Mouse (Mus musculus) hindbrain, embryonic 11.5 days (tissue): ENCODE data around the gene Endou. TPM values are rescaled to one million over a fixed set of nuclear protein-coding genes. Genes with fewer than 3 reads are reported as not detected.

Experiments
- ATAC-seq: fragments of 200-750 bp; cut with Nextera tagmentation; 2 replicates; pipeline ENCODE4 v1.8.0; 2017; ENCODE audit warnings: mild to moderate bottlenecking, moderate TSS enrichment, moderate library complexity; ENCODE audit not compliant: low FRiP score
- DNase-seq: peaks from one replicate; pipeline ENCODE4 v3.0.0-alpha.2; 2015; ENCODE audit warnings: low spot score
- H3K27ac ChIP-seq: fragments of 300-500 bp; sonication (generic); 2 replicates; pipeline ENCODE4 v1.5.1; 2014; ENCODE audit warnings: mild to moderate bottlenecking, low read depth, low read length
- H3K27me3 ChIP-seq: fragments of 300-500 bp; sonication (generic); 2 replicates; pipeline ENCODE4 v1.6.1; 2014; ENCODE audit warnings: mild to moderate bottlenecking, low read length, moderate library complexity, mixed read lengths; ENCODE audit not compliant: control insufficient read depth, insufficient read depth
- H3K36me3 ChIP-seq: fragments of 300-500 bp; sonication (generic); 2 replicates; pipeline ENCODE4 v1.6.1; 2014; ENCODE audit warnings: mild to moderate bottlenecking, low read length, moderate library complexity, mixed read lengths; ENCODE audit not compliant: control insufficient read depth, insufficient read depth
- H3K4me1 ChIP-seq: fragments of 300-500 bp; sonication (generic); replicated peaks from 2 replicates; pipeline ENCODE4 v1.6.1; 2014; ENCODE audit warnings: low read length, mixed read lengths; ENCODE audit not compliant: control insufficient read depth, insufficient read depth
- H3K4me2 ChIP-seq: fragments of 300-500 bp; sonication (generic); replicated peaks from 2 replicates; pipeline ENCODE4 v1.6.1; 2014; ENCODE audit warnings: mild to moderate bottlenecking, low read depth, low read length
- H3K4me3 ChIP-seq: fragments of 300-500 bp; sonication (generic); 2 replicates; pipeline ENCODE4 v1.5.1; 2014; ENCODE audit warnings: low read depth, low read length
- H3K9ac ChIP-seq: fragments of 300-500 bp; sonication (generic); 2 replicates; pipeline ENCODE4 v1.6.1; 2014; ENCODE audit warnings: low read depth, low read length
- H3K9me3 ChIP-seq: fragments of 300-500 bp; sonication (generic); 2 replicates; pipeline ENCODE4 v1.6.1; 2016; ENCODE audit warnings: low read length; ENCODE audit not compliant: control insufficient read depth
- WGBS: fragments of 180-500 bp; shearing (Covaris S2); extraction: QIAGEN DNeasy Blood & Tissue Kit; methylation state at CpG from one replicate; pipeline ENCODE4 v1.1.7; 2014; 5-methylcytosine and 5-hydroxymethylcytosine counted together
- polyA plus RNA-seq: library from polyadenylated mRNA; unstranded; fragments of >200 nt; fragmentation: Nextera tagmentation; extraction: Ambion mirVana; gene quantifications from 2 replicates; pipeline ENCODE4 v1.2.1, GENCODE M21; 2014

Endou gene
- polyA plus RNA-seq, 1 experiment from 2014 or later = 0.11 TPM

DNA sequence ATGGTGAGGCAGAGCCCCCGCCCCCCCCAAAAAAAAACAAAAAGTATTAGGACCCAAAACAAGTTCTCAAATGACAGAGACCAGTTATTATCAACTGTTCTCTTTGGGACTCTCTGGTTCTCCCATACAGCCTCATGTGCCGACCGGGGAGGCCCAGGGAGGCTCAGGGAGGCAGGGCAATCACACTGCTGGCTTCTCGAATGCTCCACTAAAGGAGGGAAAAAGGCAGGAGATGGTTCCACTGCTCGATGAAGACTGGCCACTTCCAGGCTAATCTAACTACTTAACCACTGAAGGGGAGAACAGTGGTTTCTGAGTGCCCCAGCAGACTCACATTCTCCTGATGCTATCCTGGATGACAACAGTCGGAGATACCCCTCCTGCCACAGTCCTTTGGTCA is 18.6 kb downstream of the Endou start:
- Histone ChIP-seq H3K4me2 (no peak overlapping the region), H3K27ac (no peak overlapping the region), H3K27me3 (no peaks in the 10 kb centered on the region), H3K4me3 (no peak overlapping the region), H3K4me1 (no peaks in the 10 kb centered on the region), H3K36me3 (no peaks in the 10 kb centered on the region), H3K9me3 (no peaks in the 10 kb centered on the region), H3K9ac (no peak overlapping the region)
- 72% methylated on average over 6 of the region's 6 CpGs for WGBS
- no peak for ATAC-seq
- DNase-seq = no peak

- H3K9ac ChIP-seq = no peak overlapping the region
- WGBS = 70% methylated on average over 6 of the region's 6 CpGs
- no peak overlapping the region for H3K27ac ChIP-seq
- H3K9me3 ChIP-seq = no peaks in the 10 kb centered on the region
- no peaks in the 10 kb centered on the region for H3K36me3 ChIP-seq
- H3K4me3 ChIP-seq = no peak overlapping the region
- DNase-seq = no peak
- H3K4me2 ChIP-seq = no peak overlapping the region
- H3K27me3 ChIP-seq = no peaks in the 10 kb centered on the region
- H3K4me1 ChIP-seq = no peaks in the 10 kb centered on the region
- no peak for ATAC-seq
These were observed 20.2 kb downstream of the Endou start for GRCm38 (mm10) chr15:97710906-97711305.

DNA sequence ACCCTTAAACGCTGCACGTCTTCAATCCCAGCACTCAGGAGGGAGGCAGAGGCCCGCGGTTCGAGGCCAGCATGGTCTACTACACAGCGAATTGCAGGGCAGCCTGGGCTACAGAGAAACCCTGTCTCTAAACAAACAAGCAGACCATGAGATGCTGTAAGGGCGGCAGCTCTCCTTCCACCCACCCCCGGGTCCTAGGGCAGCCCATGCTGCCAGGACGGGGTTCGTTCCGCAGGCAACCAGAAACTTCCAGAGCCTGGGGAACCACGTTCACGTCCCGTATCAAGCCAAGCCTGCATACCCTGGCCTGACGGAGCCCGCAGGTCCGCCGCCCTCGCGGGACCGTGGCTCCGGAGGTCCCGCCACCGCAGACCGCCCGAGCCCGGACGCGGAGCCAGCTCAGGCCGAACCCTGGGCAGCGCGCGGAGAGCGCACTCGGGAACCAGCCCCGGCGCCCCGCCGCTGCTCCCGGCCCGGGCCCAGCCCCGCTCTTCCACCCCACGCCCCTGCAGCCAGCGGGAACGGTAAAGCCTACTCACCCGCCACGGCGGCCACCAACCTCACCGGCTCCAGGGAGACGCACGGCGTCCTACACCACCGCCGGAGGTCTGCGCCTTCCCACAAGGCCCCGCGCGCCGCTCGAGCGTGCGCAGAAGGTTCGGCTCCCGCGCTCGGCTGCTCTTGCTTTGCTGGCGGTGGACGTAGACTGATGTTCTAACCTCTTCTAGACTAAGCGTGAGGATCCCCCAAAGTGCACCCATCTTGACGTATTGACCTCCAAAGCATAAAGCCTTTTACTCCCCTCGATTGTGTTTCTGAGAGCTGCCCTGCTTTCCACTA is 25.7 kb downstream of the Endou start, which contains the start of gene Rpap3:
TSS of gene Rpap3 (minus strand) at position 615 of the 840 bp plus-strand sequence.
- Histone ChIP-seq H3K4me1 (no peaks in the 10 kb centered on the region), H3K9ac (peak within 1 kb of the TSS; percentile 94), H3K4me3 (peak within 1 kb of the TSS; percentile 95), H3K27ac (0 out of 2 replicates have a peak within 1 kb of the TSS, but pooled peaks have one; percentile 42), H3K27me3 (no peaks in the 10 kb centered on the region), H3K36me3 (0 out of 2 replicates have a peak, but pooled peaks cover 2% of the 10 kb centered on the region), H3K4me2 (peak within 1 kb of the TSS; percentile 78), H3K9me3 (no peaks in the 10 kb centered on the region)
- WGBS = under 1% methylated on average over 71 of the region's 71 CpGs
- peak; percentile 91 for DNase-seq
- ATAC-seq = peak; percentile 92

DNA sequence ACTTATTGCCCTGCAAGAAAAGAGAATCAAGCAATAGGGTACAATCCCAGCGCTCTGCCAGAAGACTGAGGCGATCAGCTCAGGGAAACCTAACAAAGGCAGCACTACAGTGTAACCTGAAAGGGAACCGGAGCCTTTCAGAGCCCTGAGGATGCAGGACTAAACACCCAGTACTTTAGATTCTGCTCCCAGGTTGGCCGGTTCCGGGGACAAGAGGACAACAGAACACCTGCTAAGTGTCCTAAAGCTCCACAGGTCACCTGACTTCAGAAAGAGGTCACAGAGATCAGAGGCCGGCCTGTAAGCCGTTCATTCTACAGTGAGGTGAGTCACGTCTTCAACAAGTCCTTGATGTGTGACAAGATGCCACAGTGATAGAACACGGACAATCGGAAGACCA is 34.5 kb downstream of the Endou start:
- Histone ChIP-seq H3K4me3 (no peak overlapping the region), H3K9me3 (no peaks in the 10 kb centered on the region), H3K27me3 (no peaks in the 10 kb centered on the region), H3K27ac (no peak overlapping the region), H3K36me3 (0 out of 2 replicates have a peak, but pooled peaks cover 4% of the 10 kb centered on the region), H3K4me1 (no peaks in the 10 kb centered on the region), H3K4me2 (no peak overlapping the region), H3K9ac (no peak overlapping the region)
- WGBS = 89% methylated on average over 10 of the region's 10 CpGs
- DNase-seq (no peak), ATAC-seq (no peak)

- Histone ChIP-seq H3K9me3 (no peaks in the 10 kb centered on the region), H3K27me3 (no peaks in the 10 kb centered on the region), H3K27ac (no peak overlapping the region), H3K4me2 (no peak overlapping the region), H3K36me3 (peaks cover 7% of the 10 kb centered on the region), H3K4me3 (no peak overlapping the region), H3K4me1 (no peaks in the 10 kb centered on the region), H3K9ac (no peak overlapping the region)
- no peak for ATAC-seq
- 94% methylated on average over 5 of the region's 5 CpGs for WGBS
- no peak for DNase-seq
These were observed 37.7 kb downstream of the Endou start for GRCm38 (mm10) chr15:97693411-97693810.

DNA sequence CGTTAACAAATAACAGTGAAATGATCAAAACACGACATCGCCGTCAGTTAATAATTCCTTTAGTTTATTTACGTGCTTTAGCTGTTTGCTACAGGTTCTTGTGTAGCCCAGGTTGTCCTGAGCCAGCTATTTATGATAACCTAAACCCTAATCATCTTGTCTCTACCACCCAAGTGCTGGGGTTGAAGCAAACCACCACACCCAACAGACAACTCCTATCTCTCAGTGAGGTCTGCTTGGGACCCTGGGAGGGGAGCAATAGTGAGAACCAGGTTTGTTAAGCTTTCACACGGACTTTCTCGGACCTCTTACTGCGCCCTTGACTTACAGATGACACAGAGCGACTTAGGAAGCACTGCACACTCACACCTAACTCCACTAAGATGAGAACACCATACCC is 47.0 kb downstream of the Endou start:
- Histone ChIP-seq H3K4me3 (no peak overlapping the region), H3K27ac (no peak overlapping the region), H3K36me3 (peaks cover 10% of the 10 kb centered on the region; the same call in 1 of the 2 replicates), H3K4me2 (no peak overlapping the region), H3K9ac (no peak overlapping the region), H3K4me1 (no peaks in the 10 kb centered on the region), H3K9me3 (no peaks in the 10 kb centered on the region), H3K27me3 (no peaks in the 10 kb centered on the region)
- ATAC-seq (no peak), DNase-seq (no peak)
- WGBS = 95% methylated on average over 9 of the region's 9 CpGs

GRCm38 (mm10) chr15:97682053-97682452 is 49.1 kb downstream of the Endou start:
- H3K9me3 ChIP-seq = no peaks in the 10 kb centered on the region
- H3K9ac ChIP-seq = no peak overlapping the region
- H3K27ac ChIP-seq = no peak overlapping the region
- ATAC-seq = no peak
- peaks cover 12% of the 10 kb centered on the region; the same call in 1 of the 2 replicates for H3K36me3 ChIP-seq
- H3K4me2 ChIP-seq = no peak overlapping the region
- H3K4me1 ChIP-seq = no peaks in the 10 kb centered on the region
- H3K27me3 ChIP-seq = no peaks in the 10 kb centered on the region
- no peak overlapping the region for H3K4me3 ChIP-seq
- DNase-seq = no peak
- 86% methylated on average over 8 of the region's 8 CpGs for WGBS

DNA sequence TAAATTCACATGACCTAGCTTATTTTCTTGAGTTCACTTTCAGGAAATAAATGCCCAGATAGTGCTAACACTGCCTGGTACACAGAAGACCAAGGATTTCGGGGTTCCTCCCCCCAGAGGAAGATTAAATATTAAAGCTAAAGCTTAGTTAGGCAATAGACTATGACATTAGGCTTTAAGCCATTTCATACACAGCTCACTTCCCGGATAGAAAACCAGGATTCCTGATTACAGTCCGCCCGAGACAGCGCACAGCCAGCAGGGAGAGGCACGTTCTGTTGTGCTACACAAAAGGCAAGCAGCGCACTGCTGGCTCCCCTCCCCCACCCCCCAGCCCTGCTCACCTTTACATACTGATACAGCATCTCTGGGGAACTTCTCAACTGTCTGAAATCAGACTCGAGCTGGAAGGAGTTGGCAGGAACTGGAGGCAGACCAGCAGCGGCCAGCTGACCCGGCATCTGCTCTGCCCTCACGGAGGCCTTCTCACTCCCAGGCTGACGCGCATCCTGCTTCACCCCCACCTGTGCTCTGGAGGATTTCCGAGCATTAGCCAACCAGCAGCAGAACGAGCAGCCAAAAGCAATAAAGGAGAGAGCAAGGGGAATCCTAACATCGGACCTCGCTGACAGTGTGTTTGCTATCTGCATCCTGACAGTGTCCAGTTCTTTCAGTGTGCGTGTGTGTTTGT is 51.0 kb downstream of the Endou start:
- Histone ChIP-seq H3K9me3 (no peaks in the 10 kb centered on the region), H3K27ac (no peak overlapping the region), H3K4me1 (no peaks in the 10 kb centered on the region), H3K4me3 (no peak overlapping the region), H3K4me2 (no peak overlapping the region), H3K36me3 (peaks cover 12% of the 10 kb centered on the region; the same call in 1 of the 2 replicates), H3K9ac (no peak overlapping the region), H3K27me3 (no peaks in the 10 kb centered on the region)
- no peak for ATAC-seq
- WGBS = 87% methylated on average over 18 of the region's 18 CpGs
- DNase-seq = no peak
